Mouse (Mus musculus) spleen, adult 2 months (tissue): ENCODE measurements around the gene Gpx6.

Experiments used
- CTCF ChIP-seq: fragments of 200-500 bp; IDR thresholded peaks from 2 replicates; pipeline ENCODE4 v1.5.1; 2011; ENCODE audit warnings: mild to moderate bottlenecking, inconsistent platforms; ENCODE audit not compliant: insufficient read depth, insufficient read length, insufficient replicate concordance; ENCODE audit errors: extremely low read depth
- POLR2A ChIP-seq: fragments of 200-500 bp; IDR thresholded peaks from 2 replicates; pipeline ENCODE4 v1.6.1; 2011; ENCODE audit warnings: low read depth, low read length, inconsistent platforms

DNA sequence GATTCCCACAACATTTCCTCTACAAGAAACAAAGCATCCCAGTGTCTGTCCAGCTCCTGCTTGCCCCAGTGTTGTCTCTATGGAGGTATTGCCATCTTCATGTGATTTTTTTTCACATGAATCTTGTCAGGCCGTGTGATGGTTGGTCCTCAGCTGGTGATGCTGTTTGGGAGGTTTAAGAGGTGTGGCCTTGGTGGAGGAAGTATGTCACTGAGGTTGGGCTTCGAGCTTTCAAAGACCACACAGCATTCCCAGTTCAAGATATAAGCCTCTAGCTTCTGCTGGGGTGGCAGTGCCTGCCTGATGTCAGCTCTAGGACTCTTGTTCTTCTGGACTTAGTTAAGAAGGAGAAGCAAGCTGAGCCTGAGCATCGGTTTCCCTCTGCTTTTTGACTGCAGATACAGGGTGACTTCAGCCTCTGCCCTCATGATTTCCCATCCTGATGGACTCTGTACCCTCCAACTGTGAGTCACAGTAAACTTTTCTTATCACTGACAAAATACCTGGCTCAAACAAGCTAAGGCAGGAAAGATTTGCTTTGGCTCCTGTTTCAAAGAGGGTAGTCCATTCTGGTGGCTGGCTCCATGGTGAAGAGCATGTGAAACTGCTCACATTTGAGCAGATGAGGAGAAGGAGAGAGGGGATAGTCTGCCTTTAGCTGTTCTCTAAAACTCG lies 49.0 kb upstream of the Gpx6 start:
- no peak for TF ChIP-seq CTCF
- no peak for TF ChIP-seq POLR2A
